Mouse (Mus musculus) kidney, postnatal 0 days (tissue): ENCODE measurements at regions not wholly inside any gene's neighbourhood (a gene's known extent, or its start where the extent isn't known, plus 50 kb on each side); places are given as distances from the start of the nearest gene placed in this dataset.

Source experiments
- ATAC-seq: fragments of 200-750 bp; cut with Nextera tagmentation; replicated peaks from 2 replicates; pipeline ENCODE4 v1.8.0; 2017; ENCODE audit warnings: low read depth, moderate number of reproducible peaks, moderate TSS enrichment, moderate library complexity; ENCODE audit not compliant: low FRiP score
- DNase-seq: peaks from one replicate; pipeline ENCODE4 v3.0.0-alpha.2; 2016; ENCODE audit warnings: low spot score
- H3K27ac ChIP-seq: fragments of 300-500 bp; sonication (generic); 2 replicates; pipeline ENCODE4 v1.5.1; 2014; ENCODE audit warnings: mild to moderate bottlenecking
- H3K27me3 ChIP-seq: fragments of 300-500 bp; sonication (generic); 2 replicates; pipeline ENCODE4 v1.6.1; 2014; ENCODE audit warnings: low read length, mixed read lengths; ENCODE audit not compliant: insufficient read depth
- H3K36me3 ChIP-seq: fragments of 300-500 bp; sonication (generic); 2 replicates; pipeline ENCODE4 v1.6.1; 2014; ENCODE audit warnings: low read length, mixed read lengths; ENCODE audit not compliant: insufficient read depth
- H3K4me1 ChIP-seq: fragments of 300-500 bp; sonication (generic); replicated peaks from 2 replicates; pipeline ENCODE4 v1.6.1; 2014; ENCODE audit warnings: antibody characterized with exemption, low read length, mixed read lengths; ENCODE audit not compliant: insufficient read depth
- H3K4me2 ChIP-seq: fragments of 300-500 bp; sonication (generic); 2 replicates; pipeline ENCODE4 v1.6.1; 2014; ENCODE audit warnings: mild to moderate bottlenecking, low read length, moderate library complexity, mixed read lengths
- H3K4me3 ChIP-seq: fragments of 300-500 bp; sonication (generic); replicated peaks from 2 replicates; pipeline ENCODE4 v1.5.1; 2014; ENCODE audit warnings: low read depth, low read length
- H3K9ac ChIP-seq: fragments of 300-500 bp; sonication (generic); 2 replicates; pipeline ENCODE4 v1.6.1; 2014; ENCODE audit warnings: low read depth, low read length
- H3K9me3 ChIP-seq: fragments of 300-500 bp; sonication (generic); replicated peaks from 2 replicates; pipeline ENCODE4 v1.6.1; 2016; ENCODE audit warnings: low read length, inconsistent platforms, mixed read lengths
- CTCF ChIP-seq: IDR thresholded peaks from 2 replicates; pipeline ENCODE4 v1.5.1; 2016; ENCODE audit warnings: antibody characterized with exemption, low read depth, mild to moderate bottlenecking, moderate library complexity
- WGBS: fragments of 180-500 bp; shearing (Covaris S2); extraction: QIAGEN DNeasy Blood & Tissue Kit; methylation state at CpG from one replicate; pipeline ENCODE4 v1.1.7; 2014; 5-methylcytosine and 5-hydroxymethylcytosine counted together

DNA sequence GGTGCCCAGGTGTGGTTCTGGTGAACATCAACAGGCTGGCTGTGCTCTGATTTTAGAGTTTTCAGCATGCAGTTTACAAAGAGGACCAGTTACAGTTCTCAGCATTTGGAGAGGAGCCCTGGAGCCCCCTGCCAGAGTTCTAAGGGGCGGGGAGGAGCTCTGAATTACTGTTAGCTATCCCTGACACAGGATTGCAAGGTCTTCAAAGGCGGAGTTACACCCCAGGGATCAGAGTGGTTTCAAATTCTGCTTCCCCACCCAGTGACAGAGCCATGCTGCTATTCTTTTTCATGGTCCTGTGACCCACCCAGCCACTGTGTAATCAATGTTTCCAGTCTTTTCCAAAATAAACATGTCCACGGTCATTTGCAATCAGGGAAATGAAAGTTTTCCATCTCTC, 134.1 kb upstream of the Peli2 start:
- TF ChIP-seq CTCF, result no peak
- no peak overlapping the region for H3K4me3 ChIP-seq
- H3K4me2 ChIP-seq, result no peak overlapping the region
- ATAC-seq (no peak), DNase-seq (peak; percentile 75)
- H3K9me3 ChIP-seq, result no peaks in the 10 kb centered on the region
- no peaks in the 10 kb centered on the region for H3K27me3 ChIP-seq
- no peak overlapping the region for H3K27ac ChIP-seq
- 5% methylated on average over 3 of the region's 3 CpGs for WGBS
- no peak overlapping the region for H3K9ac ChIP-seq
- H3K36me3 ChIP-seq, result no peaks in the 10 kb centered on the region
- no peaks in the 10 kb centered on the region for H3K4me1 ChIP-seq

DNA sequence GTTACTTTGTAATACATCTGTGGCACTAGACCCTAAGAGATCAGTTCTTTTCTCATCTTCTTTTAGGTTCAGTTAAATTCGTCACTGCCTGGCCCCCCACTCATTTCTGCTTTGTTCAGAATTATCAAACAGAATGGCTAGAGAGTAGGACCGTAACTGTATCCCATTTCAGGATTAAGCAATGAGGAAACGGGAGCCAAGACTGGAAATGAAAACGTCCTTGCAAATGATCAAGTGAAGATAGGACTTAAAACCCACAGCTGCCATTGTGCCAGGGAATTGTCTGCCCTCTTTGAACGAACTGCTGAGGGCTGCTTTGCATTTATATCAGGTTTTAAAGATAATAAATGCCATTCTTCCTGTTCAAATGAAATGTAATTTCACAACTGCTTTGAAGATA, 133.7 kb upstream of the Peli2 start:
- Histone ChIP-seq H3K4me2 (no peak overlapping the region), H3K27ac (no peak overlapping the region), H3K36me3 (no peaks in the 10 kb centered on the region), H3K9me3 (no peaks in the 10 kb centered on the region), H3K4me3 (no peak overlapping the region), H3K4me1 (no peaks in the 10 kb centered on the region), H3K9ac (no peak overlapping the region), H3K27me3 (no peaks in the 10 kb centered on the region)
- WGBS, result 7% methylated on average over 5 of the region's 5 CpGs
- DNase-seq (peak; percentile 31), ATAC-seq (no peak)
- no peak for TF ChIP-seq CTCF

DNA sequence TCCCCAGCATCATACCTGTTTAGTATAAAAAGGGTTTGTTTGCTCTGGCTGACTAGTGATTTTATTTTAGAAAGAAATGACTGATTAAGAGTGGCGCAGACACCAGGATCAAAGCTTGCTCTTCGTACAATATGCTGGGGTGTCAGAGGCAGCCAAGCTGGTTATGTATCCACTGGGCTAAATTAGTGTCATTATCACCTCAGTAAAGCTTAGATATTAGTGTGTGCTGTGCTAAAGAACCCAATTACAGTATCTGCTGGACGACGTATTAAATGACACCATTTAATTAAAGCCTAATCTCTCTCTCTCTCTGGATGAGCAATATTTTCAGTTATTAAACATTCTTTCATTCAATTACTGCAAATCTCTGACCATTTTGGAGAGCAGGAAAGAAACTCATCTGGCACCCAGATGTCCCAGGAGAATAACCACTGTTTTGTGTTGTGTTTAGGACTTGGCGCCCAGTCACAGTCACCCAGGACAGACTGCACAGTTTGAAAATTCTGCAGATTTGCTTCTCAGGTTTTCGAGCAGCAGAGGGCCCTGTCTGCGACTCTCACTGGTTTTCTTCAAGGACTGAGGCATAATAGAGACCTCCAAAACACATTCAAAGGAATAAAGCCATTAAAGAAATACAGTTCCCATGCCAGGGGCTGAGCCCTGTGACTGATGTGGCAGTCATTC, 133.1 kb upstream of the Peli2 start:
- H3K4me1 ChIP-seq, result no peaks in the 10 kb centered on the region
- ATAC-seq (no peak), DNase-seq (no peak)
- 63% methylated on average over 7 of the region's 7 CpGs for WGBS
- no peaks in the 10 kb centered on the region for H3K27me3 ChIP-seq
- no peak for TF ChIP-seq CTCF
- H3K4me2 ChIP-seq, result no peak overlapping the region
- H3K27ac ChIP-seq, result no peak overlapping the region
- H3K9me3 ChIP-seq, result no peaks in the 10 kb centered on the region
- H3K4me3 ChIP-seq, result no peak overlapping the region
- no peaks in the 10 kb centered on the region for H3K36me3 ChIP-seq
- no peak overlapping the region for H3K9ac ChIP-seq

DNA sequence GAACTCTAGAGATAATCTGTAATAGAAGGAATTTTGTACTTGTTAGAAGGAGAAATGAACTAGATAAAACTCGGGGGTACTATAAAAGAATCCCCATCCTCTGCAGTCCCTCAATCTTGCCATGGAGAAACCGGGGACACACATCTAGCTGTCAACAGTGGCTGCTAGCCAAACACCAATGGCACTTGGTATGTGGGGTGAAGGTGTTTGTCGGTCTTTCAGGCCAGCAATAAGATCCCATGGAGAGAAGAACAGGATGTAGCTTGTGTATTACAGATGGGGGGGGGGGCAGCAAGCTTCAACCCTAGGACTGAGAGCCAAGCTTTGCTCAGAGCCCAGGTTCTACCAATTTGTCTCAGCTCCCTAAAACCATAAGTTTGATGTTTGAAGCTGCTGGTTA, 132.5 kb upstream of the Peli2 start:
- H3K9me3 ChIP-seq, result no peaks in the 10 kb centered on the region
- H3K27me3 ChIP-seq, result no peaks in the 10 kb centered on the region
- H3K4me1 ChIP-seq, result no peaks in the 10 kb centered on the region
- H3K9ac ChIP-seq, result no peak overlapping the region
- H3K4me2 ChIP-seq, result no peak overlapping the region
- DNase-seq (no peak), ATAC-seq (no peak)
- H3K27ac ChIP-seq, result no peak overlapping the region
- 63% methylated on average over 3 of the region's 3 CpGs for WGBS
- H3K36me3 ChIP-seq, result no peaks in the 10 kb centered on the region
- H3K4me3 ChIP-seq, result no peak overlapping the region
- TF ChIP-seq CTCF, result no peak

DNA sequence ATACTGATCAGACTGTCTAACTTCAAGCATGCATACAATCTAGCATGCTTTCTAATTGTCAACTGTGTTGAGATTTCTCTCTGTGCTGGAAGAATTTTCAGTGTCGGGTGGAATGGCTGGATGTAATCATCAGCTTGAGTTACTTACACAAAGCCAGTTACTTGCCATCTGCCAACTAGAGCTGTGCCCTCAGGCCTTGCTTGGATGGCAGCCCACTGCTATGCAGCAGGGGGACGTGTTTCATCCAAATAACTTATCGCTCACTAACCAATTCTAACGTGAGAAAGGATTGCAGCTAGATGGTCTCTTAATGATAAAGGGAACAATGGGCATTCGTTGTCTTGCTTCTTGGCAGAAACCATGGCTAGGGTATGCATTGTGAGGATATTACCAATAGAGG, 131.3 kb upstream of the Peli2 start:
- Histone ChIP-seq H3K4me3 (no peak overlapping the region), H3K9me3 (no peaks in the 10 kb centered on the region), H3K4me1 (no peaks in the 10 kb centered on the region), H3K9ac (no peak overlapping the region), H3K27ac (no peak overlapping the region), H3K27me3 (no peaks in the 10 kb centered on the region), H3K36me3 (no peaks in the 10 kb centered on the region), H3K4me2 (no peak overlapping the region)
- no peak for TF ChIP-seq CTCF
- ATAC-seq (no peak), DNase-seq (no peak)
- 76% methylated on average over 5 of the region's 5 CpGs for WGBS

DNA sequence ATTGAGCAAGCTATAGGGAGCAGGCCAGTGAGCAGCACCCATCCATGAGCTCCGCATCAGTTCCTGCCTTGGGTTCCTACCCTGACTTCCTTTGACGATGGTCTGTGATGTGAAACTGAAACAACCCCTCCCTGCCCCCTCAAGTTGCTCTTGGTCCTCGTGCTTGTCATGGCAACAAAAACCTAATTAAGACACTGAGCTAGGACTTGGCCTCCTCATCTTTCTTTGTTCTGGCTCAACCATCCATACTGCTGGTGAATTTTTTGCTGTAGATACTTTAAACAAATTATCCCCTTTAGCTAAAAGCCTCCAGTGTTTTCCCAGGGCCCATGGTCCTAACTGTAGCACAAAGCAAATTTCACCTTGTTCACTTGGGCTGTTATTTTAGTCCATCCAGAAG, 129.9 kb upstream of the Peli2 start:
- no peak overlapping the region for H3K27ac ChIP-seq
- H3K4me1 ChIP-seq, result no peaks in the 10 kb centered on the region
- no peak for ATAC-seq
- no peak overlapping the region for H3K4me2 ChIP-seq
- 42% methylated on average over 3 of the region's 3 CpGs for WGBS
- no peak for DNase-seq
- no peaks in the 10 kb centered on the region for H3K36me3 ChIP-seq
- H3K9ac ChIP-seq, result no peak overlapping the region
- TF ChIP-seq CTCF, result no peak
- no peak overlapping the region for H3K4me3 ChIP-seq
- no peaks in the 10 kb centered on the region for H3K27me3 ChIP-seq
- no peaks in the 10 kb centered on the region for H3K9me3 ChIP-seq

DNA sequence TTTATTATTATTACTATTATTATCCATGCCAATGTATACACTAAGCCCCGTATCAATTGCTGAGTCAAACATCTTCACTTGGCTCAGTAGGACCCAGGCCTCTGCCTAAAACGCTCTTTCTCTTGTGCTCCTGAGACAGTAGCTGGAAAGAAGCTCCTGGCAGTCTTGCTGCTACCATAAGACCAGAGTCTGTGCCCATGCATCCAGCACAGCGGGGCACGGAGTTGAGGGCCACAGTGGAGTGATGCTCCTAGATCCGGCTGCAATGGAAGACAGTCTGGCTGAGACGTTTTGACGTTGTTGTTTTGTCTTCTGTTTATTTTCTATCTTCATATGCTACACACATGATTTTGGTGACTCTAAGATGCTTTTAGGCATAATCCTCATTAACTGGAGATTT, 129.1 kb upstream of the Peli2 start:
- Histone ChIP-seq H3K27me3 (no peaks in the 10 kb centered on the region), H3K27ac (no peak overlapping the region), H3K4me2 (no peak overlapping the region), H3K4me3 (no peak overlapping the region), H3K9ac (no peak overlapping the region), H3K4me1 (no peaks in the 10 kb centered on the region), H3K9me3 (no peaks in the 10 kb centered on the region), H3K36me3 (no peaks in the 10 kb centered on the region)
- ATAC-seq (no peak), DNase-seq (no peak)
- WGBS, result 93% methylated on average over 7 of the region's 7 CpGs
- TF ChIP-seq CTCF, result no peak
